Mouse (Mus musculus): Measurements from ENCODE around the gene Hip1.
"Not testable (repeated sequence)": the region's sequence is repeated elsewhere in the genome, so short reads cannot be mapped to it uniquely, and the experiment has no call there.

Gene Hip1

DNA sequence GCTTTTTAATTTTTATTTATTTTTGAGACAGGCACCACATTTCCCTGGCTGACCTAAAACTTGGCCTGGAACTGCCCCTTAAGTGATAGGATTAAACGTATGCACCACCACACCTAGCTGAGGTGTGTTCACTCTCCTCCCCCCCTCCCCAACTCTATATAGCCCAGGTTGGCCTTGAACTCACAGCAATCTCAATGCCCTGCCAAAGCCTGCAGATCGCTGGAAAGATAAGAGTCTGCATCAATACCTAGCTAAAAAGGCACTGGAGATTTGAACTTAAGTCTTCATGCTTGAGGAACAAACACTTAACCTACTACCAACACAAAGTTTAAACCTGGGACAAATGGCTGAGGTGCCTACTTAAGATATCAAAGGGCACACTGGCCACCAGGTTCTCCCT is 52.8 kb downstream of the Hip1 start:
- DNase-seq (ENCODE audit: low spot score in 2 of 2), result no peak

- DNase-seq (ENCODE audit: low spot score in 2 of 2), result no peak
Observed at GRCm38 (mm10) chr5:135489695-135490294, 55.1 kb downstream of the Hip1 start.

GRCm38 (mm10) chr5:135488881-135489694 is 55.8 kb downstream of the Hip1 start:
- DNase-seq (ENCODE audit: low spot score in 2 of 2), result peak in 1 of 2 experiments; percentile 12

GRCm38 (mm10) chr5:135488222-135488880 is 56.6 kb downstream of the Hip1 start:
- no peak for DNase-seq (ENCODE audit: low spot score in 2 of 2)

DNA sequence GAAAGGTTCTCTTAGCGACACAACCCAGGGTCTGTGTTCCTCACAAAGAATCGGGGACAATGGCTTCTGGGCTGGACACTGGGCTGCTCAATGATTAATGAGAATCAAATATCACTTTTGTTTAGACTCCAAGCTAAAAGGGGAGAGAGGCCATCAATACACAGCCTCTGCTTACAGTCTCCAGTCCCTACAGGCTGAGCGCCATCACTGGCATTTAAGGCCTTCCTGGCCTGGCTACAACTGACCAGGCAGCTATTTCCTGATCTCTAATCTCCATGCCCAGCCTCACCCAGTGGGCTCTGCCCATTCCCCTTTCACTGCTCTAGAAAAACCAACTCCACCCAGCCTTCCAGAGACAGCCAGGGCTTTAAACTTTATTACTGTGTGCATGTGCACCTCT is 59.6 kb downstream of the Hip1 start:
- DNase-seq (ENCODE audit: low spot score in 2 of 2), result no peak

- DNase-seq (ENCODE audit: low spot score in 2 of 2), result not testable (repeated sequence)
Observed at GRCm38 (mm10) chr5:135483865-135484264, 61.1 kb downstream of the Hip1 start.

- no peak for DNase-seq (ENCODE audit: low spot score in 2 of 2)
Observed at GRCm38 (mm10) chr5:135478877-135479600, 65.9 kb downstream of the Hip1 start.

- DNase-seq (ENCODE audit: low spot score in 2 of 2), result no peak
Observed at GRCm38 (mm10) chr5:135476199-135476598, 68.7 kb downstream of the Hip1 start.

GRCm38 (mm10) chr5:135472405-135472804 is 72.5 kb downstream of the Hip1 start:
- no peak for DNase-seq (ENCODE audit: low spot score in 2 of 2)

DNA sequence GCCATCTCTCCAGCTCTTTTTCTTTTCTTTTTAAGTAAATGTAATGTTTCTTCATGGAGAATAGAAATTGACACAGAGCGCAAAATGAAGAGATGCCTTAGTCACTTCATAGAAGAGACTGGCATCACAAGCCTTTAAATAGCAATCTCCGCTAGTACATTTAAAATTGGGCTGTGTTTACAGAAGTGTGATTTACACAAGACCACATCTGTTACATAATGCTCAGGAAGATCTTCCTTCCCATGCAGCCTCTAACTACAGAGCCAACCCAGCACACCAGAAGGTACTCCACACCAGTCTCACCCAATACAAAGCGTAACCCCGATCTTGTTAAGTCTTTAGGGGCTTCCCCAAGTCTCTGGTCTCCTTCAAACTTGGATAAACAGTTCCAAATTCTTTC is 73.2 kb downstream of the Hip1 start:
- no peak for DNase-seq (ENCODE audit: low spot score in 2 of 2)

GRCm38 (mm10) chr5:135468280-135468679 is 76.6 kb downstream of the Hip1 start:
- no peak for DNase-seq (ENCODE audit: low spot score in 2 of 2)

DNA sequence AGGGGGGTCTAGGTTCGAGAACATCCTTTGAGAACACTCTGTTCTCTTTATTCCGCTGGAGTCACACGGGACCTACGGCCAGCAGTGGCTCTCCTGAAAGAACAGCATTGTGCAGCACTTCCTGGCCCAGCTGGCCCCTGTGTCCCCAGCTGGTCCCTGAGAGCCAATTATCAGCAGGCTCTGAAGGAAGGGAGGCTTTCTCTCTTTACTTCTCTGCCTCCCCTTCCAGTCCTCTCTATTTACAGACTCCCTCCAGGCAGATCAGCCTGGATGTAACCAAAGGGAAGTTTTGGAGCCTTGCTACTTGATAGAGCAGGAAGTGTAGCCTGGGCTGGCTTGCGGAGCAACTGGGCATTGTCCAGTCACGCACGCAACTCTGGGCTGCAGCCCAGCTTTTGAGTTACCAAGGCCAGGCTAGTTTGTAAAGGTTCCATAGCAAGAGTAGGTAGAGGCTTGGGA is 79.1 kb downstream of the Hip1 start:
- DNase-seq (ENCODE audit: low spot score in 2 of 2), result no peak

DNA sequence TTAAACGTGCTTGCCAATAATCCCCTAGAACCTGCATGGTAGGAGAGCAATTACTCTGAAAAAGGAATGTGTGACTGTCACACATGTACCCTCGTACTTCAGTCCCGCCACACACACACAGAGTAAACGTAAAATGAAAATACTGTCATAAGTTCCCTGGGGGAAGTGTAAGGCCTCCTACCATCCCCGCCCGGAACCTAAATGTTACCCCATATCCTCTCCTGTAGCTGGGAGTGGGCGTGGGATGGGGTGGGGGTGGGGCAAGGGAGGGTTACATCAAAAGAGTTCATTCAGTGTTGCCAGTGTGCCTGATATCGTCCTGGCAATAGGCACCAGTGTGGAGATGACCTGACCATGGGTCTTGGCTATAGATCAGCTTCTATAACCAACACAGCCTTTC is 81.5 kb downstream of the Hip1 start:
- DNase-seq (ENCODE audit: low spot score in 2 of 2), result no peak

- no peak for DNase-seq (ENCODE audit: low spot score in 2 of 2)
Observed at GRCm38 (mm10) chr5:135460833-135461173, 84.1 kb downstream of the Hip1 start.

GRCm38 (mm10) chr5:135460152-135460832 is 84.6 kb downstream of the Hip1 start:
- DNase-seq (ENCODE audit: low spot score in 2 of 2), result no peak

- peak in 1 of 2 experiments; percentile 29 for DNase-seq (ENCODE audit: low spot score in 2 of 2)
Observed at GRCm38 (mm10) chr5:135459486-135459885, 85.4 kb downstream of the Hip1 start.

DNA sequence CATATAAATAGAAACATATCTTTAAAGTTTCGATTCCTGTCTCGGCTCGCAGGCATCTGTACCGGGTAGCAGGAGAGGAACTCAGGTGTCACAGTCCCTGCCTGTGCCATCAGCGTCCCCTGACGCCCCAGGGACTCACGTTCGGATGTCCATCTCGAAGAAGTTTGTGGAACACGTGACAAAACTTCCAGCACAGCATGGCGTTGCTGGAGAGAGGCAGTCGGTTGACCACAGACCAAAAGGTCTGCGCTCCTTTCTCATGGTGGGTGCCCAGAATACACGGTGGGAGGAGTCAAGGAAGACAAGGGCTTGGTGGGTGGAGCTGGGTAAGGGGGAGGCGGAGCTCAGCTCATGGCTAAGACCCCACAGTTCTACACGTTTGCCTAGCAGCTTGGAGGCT is 87.0 kb downstream of the Hip1 start:
- DNase-seq (ENCODE audit: low spot score in 2 of 2), result no peak

DNA sequence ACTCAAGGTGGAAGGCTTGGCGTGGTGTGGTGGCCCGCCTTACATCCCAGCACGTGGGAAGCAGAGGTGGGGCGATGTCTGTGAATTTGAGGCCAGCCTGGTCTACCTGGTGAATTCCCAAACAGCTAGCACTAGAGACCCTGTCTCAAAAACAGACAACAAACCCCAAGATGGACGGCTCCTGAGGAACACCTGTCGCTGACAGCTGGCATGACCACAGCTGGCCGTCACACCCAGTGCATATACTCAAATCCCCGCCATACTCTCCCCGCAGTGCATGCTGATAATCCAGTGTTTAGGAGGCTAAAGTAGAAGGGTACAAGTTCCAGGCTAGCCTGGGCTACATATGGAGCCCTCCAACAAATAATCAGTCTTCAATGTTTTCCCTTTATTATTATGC is 88.4 kb downstream of the Hip1 start:
- DNase-seq (ENCODE audit: low spot score in 2 of 2), result no peak

DNA sequence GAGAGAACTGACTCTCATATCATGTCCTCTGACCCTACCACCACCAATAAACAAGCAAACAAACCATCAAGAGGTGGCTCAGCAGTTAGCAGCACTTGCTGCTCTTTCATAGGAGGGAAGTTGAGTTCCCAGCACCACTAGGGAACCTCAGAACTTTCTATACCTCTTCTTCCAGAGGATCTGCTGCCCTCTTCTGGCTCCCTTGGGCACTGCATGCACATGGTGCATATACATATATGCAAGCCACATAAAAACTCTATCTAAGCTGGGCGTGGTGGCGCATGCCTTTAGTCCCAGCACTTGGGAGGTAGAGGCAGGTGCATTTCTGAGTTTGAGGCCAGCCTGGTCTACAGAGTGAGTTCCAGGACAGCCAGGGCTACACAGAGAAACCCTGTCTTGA is 90.7 kb downstream of the Hip1 start:
- DNase-seq (ENCODE audit: low spot score in 2 of 2), result peak in 1 of 2 experiments; percentile 10

- DNase-seq (ENCODE audit: low spot score in 2 of 2), result not testable (repeated sequence)
Observed at GRCm38 (mm10) chr5:135451559-135451958, 93.4 kb downstream of the Hip1 start.

- no peak for DNase-seq (ENCODE audit: low spot score in 2 of 2)
Observed at GRCm38 (mm10) chr5:135451100-135451499, 93.8 kb downstream of the Hip1 start.

- DNase-seq (ENCODE audit: low spot score in 2 of 2), result no peak
Observed at GRCm38 (mm10) chr5:135445755-135446154, 99.2 kb downstream of the Hip1 start.

All from thymus, postnatal 10 days (tissue).